Mouse (Mus musculus) ES-Bruce4 (cell line): ENCODE results near the gene Wnk2.

ENCODE experiments used
- CTCF ChIP-seq: IDR thresholded peaks from one replicate; pipeline ENCODE4 v1.8.1; 2011; ENCODE audit warnings: low read depth, low read length
- POLR2A ChIP-seq: IDR thresholded peaks from one replicate; pipeline ENCODE4 v1.8.1; 2011; ENCODE audit warnings: low read length; ENCODE audit not compliant: insufficient read depth

GRCm38 (mm10) chr13:49093471-49093891 lies 54.3 kb downstream of the Wnk2 start:
- TF ChIP-seq CTCF, result no peak
- no peak for TF ChIP-seq POLR2A
